Mouse (Mus musculus) intestine, postnatal 0 days (tissue): ENCODE results near the gene 1700030K09Rik. TPM values are rescaled to one million over a fixed set of nuclear protein-coding genes. Genes with fewer than 3 reads are reported as not detected.

Experiments
- ATAC-seq: fragments of 200-750 bp; cut with Nextera tagmentation; 2 replicates; pipeline ENCODE4 v1.8.0; 2017; ENCODE audit warnings: mild to moderate bottlenecking, moderate TSS enrichment, moderate library complexity
- H3K27ac ChIP-seq: fragments of 300-500 bp; sonication (generic); 2 replicates; pipeline ENCODE4 v1.5.1; 2014; ENCODE audit warnings: mild to moderate bottlenecking, low read depth, low read length, moderate library complexity
- H3K27me3 ChIP-seq: fragments of 300-500 bp; sonication (generic); replicated peaks from 2 replicates; pipeline ENCODE4 v1.6.1; 2014; ENCODE audit warnings: low read length, mixed read lengths; ENCODE audit not compliant: control insufficient read depth, insufficient read depth
- H3K36me3 ChIP-seq: fragments of 300-500 bp; sonication (generic); 2 replicates; pipeline ENCODE4 v1.6.1; 2014; ENCODE audit warnings: mild to moderate bottlenecking, moderate library complexity; ENCODE audit not compliant: control insufficient read depth, insufficient read depth
- H3K4me1 ChIP-seq: fragments of 300-500 bp; sonication (generic); replicated peaks from 2 replicates; pipeline ENCODE4 v1.6.1; 2014; ENCODE audit warnings: antibody characterized with exemption, low read length, mixed read lengths; ENCODE audit not compliant: control insufficient read depth, insufficient read depth
- H3K4me2 ChIP-seq: fragments of 300-500 bp; sonication (generic); replicated peaks from 2 replicates; pipeline ENCODE4 v1.6.1; 2014; ENCODE audit warnings: low read depth, mild to moderate bottlenecking, moderate library complexity
- H3K4me3 ChIP-seq: fragments of 300-500 bp; sonication (generic); 2 replicates; pipeline ENCODE4 v1.5.1; 2014; ENCODE audit warnings: low read depth, low read length
- H3K9ac ChIP-seq: fragments of 300-500 bp; sonication (generic); 2 replicates; pipeline ENCODE4 v1.6.1; 2014; ENCODE audit warnings: mild to moderate bottlenecking, low read depth, low read length
- H3K9me3 ChIP-seq: fragments of 300-500 bp; sonication (generic); 2 replicates; pipeline ENCODE4 v1.6.1; 2016; ENCODE audit warnings: mixed run types; ENCODE audit not compliant: control insufficient read depth
- CTCF ChIP-seq: sonication (generic); IDR thresholded peaks from 2 replicates; pipeline ENCODE4 v1.5.1; 2016; ENCODE audit warnings: low read depth, mild to moderate bottlenecking, control low read depth, antibody characterized with exemption, moderate library complexity
- WGBS: fragments of 180-500 bp; shearing (Covaris S2); extraction: QIAGEN DNeasy Blood & Tissue Kit; methylation state at CpG from one replicate; pipeline ENCODE4 v1.1.7; 2014; 5-methylcytosine and 5-hydroxymethylcytosine counted together
- polyA plus RNA-seq: library from polyadenylated mRNA; unstranded; fragments of >200 nt; fragmentation: Nextera tagmentation; extraction: Ambion mirVana; gene quantifications from 2 replicates; pipeline ENCODE4 v1.2.1, GENCODE M21; 2015

Gene 1700030K09Rik
- polyA plus RNA-seq, 1 experiment from 2014 or later, result 3.6 TPM

GRCm38 (mm10) chr8:72434952-72435351, 8.7 kb upstream of the 1700030K09Rik start:
- Histone ChIP-seq H3K4me1 (no peaks in the 10 kb centered on the region), H3K27me3 (no peaks in the 10 kb centered on the region), H3K4me2 (no peak overlapping the region), H3K9me3 (no peaks in the 10 kb centered on the region), H3K36me3 (no peaks in the 10 kb centered on the region), H3K27ac (no peak overlapping the region), H3K9ac (no peak overlapping the region), H3K4me3 (no peak overlapping the region)
- 11% methylated on average over 2 of the region's 2 CpGs for WGBS
- no peak for TF ChIP-seq CTCF
- ATAC-seq, result no peak

GRCm38 (mm10) chr8:72438248-72439015, 5.2 kb upstream of the 1700030K09Rik start:
- Histone ChIP-seq H3K9me3 (no peaks in the 10 kb centered on the region), H3K36me3 (no peaks in the 10 kb centered on the region), H3K4me2 (no peak overlapping the region), H3K27ac (no peak overlapping the region), H3K9ac (no peak overlapping the region), H3K27me3 (no peaks in the 10 kb centered on the region), H3K4me3 (no peak overlapping the region), H3K4me1 (peaks cover 3% of the 10 kb centered on the region; the same call in 1 of the 2 replicates)
- ATAC-seq, result no peak
- TF ChIP-seq CTCF, result no peak
- 68% methylated on average over 8 of the region's 8 CpGs for WGBS

- Histone ChIP-seq H3K4me1 (peaks cover 3% of the 10 kb centered on the region; the same call in 1 of the 2 replicates), H3K9me3 (no peaks in the 10 kb centered on the region), H3K27ac (no peak overlapping the region), H3K9ac (peak overlapping the region; percentile 45; the same call in 1 of the 2 replicates), H3K36me3 (peaks cover 10% of the 10 kb centered on the region; the same call in 1 of the 2 replicates), H3K4me3 (peak overlapping the region; percentile 26), H3K27me3 (no peaks in the 10 kb centered on the region), H3K4me2 (peak overlapping the region; percentile 75)
- no peak for TF ChIP-seq CTCF
- 29% methylated on average over 6 of the region's 6 CpGs for WGBS
- ATAC-seq, result peak; percentile 55
Measured at GRCm38 (mm10) chr8:72443994-72444350, 292 bp downstream of the 1700030K09Rik start.

GRCm38 (mm10) chr8:72445071-72445470, 1.4 kb downstream of the 1700030K09Rik start:
- peaks cover 3% of the 10 kb centered on the region; the same call in 1 of the 2 replicates for H3K4me1 ChIP-seq
- no peak overlapping the region for H3K9ac ChIP-seq
- peaks cover 20% of the 10 kb centered on the region for H3K36me3 ChIP-seq
- no peaks in the 10 kb centered on the region for H3K27me3 ChIP-seq
- no peak overlapping the region for H3K4me2 ChIP-seq
- 93% methylated on average over 6 of the region's 6 CpGs for WGBS
- no peak for TF ChIP-seq CTCF
- H3K27ac ChIP-seq, result no peak overlapping the region
- no peaks in the 10 kb centered on the region for H3K9me3 ChIP-seq
- no peak for ATAC-seq
- H3K4me3 ChIP-seq, result no peak overlapping the region

GRCm38 (mm10) chr8:72451516-72451915, 7.8 kb downstream of the 1700030K09Rik start:
- Histone ChIP-seq H3K27me3 (no peaks in the 10 kb centered on the region), H3K4me2 (no peak overlapping the region), H3K4me3 (no peak overlapping the region), H3K9ac (no peak overlapping the region), H3K9me3 (no peaks in the 10 kb centered on the region), H3K27ac (no peak overlapping the region), H3K36me3 (peaks cover 59% of the 10 kb centered on the region), H3K4me1 (no peaks in the 10 kb centered on the region)
- 58% methylated on average over 8 of the region's 8 CpGs for WGBS
- TF ChIP-seq CTCF, result no peak
- ATAC-seq, result no peak

- WGBS, result 94% methylated on average over 2 of the region's 2 CpGs
- Histone ChIP-seq H3K36me3 (peaks cover 50% of the 10 kb centered on the region), H3K4me2 (no peak overlapping the region), H3K27me3 (no peaks in the 10 kb centered on the region), H3K9ac (no peak overlapping the region), H3K9me3 (no peaks in the 10 kb centered on the region), H3K4me1 (no peaks in the 10 kb centered on the region), H3K4me3 (no peak overlapping the region), H3K27ac (no peak overlapping the region)
- TF ChIP-seq CTCF, result 0 out of 2 replicates have a peak, but pooled peaks have one; percentile 18
- ATAC-seq, result no peak
Measured at GRCm38 (mm10) chr8:72453904-72454303, 10.2 kb downstream of the 1700030K09Rik start.
